Mouse (Mus musculus) testis, adult 2 months (tissue): ENCODE data around the gene Mrps17. TPM values are rescaled to one million over a fixed set of nuclear protein-coding genes. Genes with fewer than 3 reads are reported as not detected.

Source experiments
- H3K27ac ChIP-seq: fragments of 200-500 bp; 2 replicates; pipeline ENCODE4 v1.5.1; 2012; ENCODE audit warnings: low read depth, low read length; ENCODE audit not compliant: control insufficient read depth, insufficient read depth
- H3K27me3 ChIP-seq: fragments of 200-500 bp; 2 replicates; pipeline ENCODE4 v1.6.1; 2012; ENCODE audit warnings: mild to moderate bottlenecking, low read length, moderate library complexity; ENCODE audit not compliant: control insufficient read depth, insufficient read depth
- H3K36me3 ChIP-seq: fragments of 200-500 bp; 2 replicates; pipeline ENCODE4 v1.6.1; 2012; ENCODE audit warnings: mild to moderate bottlenecking, low read length; ENCODE audit not compliant: control insufficient read depth, insufficient read depth
- H3K4me1 ChIP-seq: fragments of 200-500 bp; 2 replicates; pipeline ENCODE4 v1.6.1; 2012; ENCODE audit warnings: low read length; ENCODE audit not compliant: control insufficient read depth, insufficient read depth
- H3K4me3 ChIP-seq: fragments of 200-500 bp; 2 replicates; pipeline ENCODE4 v1.5.1; 2012; ENCODE audit warnings: low read depth, mild to moderate bottlenecking, low read length, moderate library complexity, mixed read lengths; ENCODE audit not compliant: control insufficient read depth
- CTCF ChIP-seq: fragments of 200-500 bp; IDR thresholded peaks from 2 replicates; pipeline ENCODE4 v1.5.1; 2012; ENCODE audit warnings: low read depth, mild to moderate bottlenecking, inconsistent platforms, low read length, moderate library complexity; ENCODE audit not compliant: control insufficient read depth, insufficient read depth, insufficient replicate concordance
- POLR2A ChIP-seq: fragments of 200-500 bp; IDR thresholded peaks from 2 replicates; pipeline ENCODE4 v1.6.1; 2012; ENCODE audit warnings: low read depth, mild to moderate bottlenecking, inconsistent platforms, low read length, moderate library complexity; ENCODE audit not compliant: control insufficient read depth
- polyA plus RNA-seq: library from polyadenylated mRNA; depleted of rRNA; stranded (reverse); fragments of >200 nt; gene quantifications from 2 replicates; pipeline ENCODE4 v1.2.3, GENCODE M21; 2012; rRNA removed

Gene Mrps17
- polyA plus RNA-seq, 1 experiment = 44.4 TPM

DNA sequence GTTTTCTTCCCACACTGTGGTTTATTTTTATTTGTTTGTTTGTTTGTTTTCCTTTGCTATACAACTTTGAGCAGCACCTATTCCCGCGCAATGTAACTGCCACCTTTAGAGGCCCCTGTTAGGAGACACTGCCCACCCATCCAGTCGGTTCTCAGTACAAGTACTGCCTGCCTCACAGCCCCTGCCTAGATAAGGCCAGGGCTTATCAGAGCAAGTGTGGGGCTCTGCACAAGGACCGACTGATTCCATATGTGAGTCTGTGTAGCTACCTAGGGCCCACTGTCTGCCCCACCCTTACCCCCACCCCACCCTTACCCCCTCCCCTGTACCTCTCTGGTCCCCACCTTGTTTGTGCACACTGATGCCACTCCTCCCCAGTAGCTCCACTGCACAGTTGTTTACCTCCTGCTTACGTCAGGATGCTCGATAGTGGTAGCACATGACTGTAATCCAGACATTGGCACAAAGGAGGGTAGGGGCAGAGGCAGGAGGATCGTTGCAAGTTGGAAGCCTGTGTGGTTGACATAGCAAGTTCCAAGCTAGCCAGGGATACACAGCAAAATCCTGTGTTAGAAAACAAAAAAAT, 27.7 kb downstream of the Mrps17 start:
- Histone ChIP-seq H3K27ac (no peak overlapping the region), H3K36me3 (no peaks in the 10 kb centered on the region), H3K4me3 (no peak overlapping the region), H3K27me3 (no peaks in the 10 kb centered on the region), H3K4me1 (no peaks in the 10 kb centered on the region)
- TF ChIP-seq CTCF = no peak
- TF ChIP-seq POLR2A = no peak

DNA sequence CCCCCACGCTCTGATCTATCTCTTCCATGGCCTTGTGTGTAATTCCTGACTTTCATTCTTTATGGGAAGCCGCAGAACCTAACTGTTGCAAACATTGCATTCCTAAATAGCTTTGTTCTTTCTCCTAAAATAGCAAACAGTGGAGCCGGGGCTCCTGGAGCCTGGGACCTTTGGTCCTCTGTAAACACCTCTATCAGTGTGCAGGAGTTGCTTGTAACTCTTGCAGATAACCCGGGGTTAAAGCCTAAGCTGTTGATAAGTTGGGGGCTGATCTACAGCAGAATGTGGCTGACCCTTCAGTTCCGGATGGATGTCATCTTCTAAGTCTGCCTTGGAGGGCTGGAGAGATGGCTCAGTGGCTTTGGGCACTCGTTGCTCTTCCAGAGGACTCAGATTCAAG, 28.8 kb downstream of the Mrps17 start:
- Histone ChIP-seq H3K36me3 (no peaks in the 10 kb centered on the region), H3K4me1 (no peaks in the 10 kb centered on the region), H3K4me3 (no peak overlapping the region), H3K27ac (no peak overlapping the region), H3K27me3 (no peaks in the 10 kb centered on the region)
- TF ChIP-seq POLR2A (no peak), CTCF (no peak)

DNA sequence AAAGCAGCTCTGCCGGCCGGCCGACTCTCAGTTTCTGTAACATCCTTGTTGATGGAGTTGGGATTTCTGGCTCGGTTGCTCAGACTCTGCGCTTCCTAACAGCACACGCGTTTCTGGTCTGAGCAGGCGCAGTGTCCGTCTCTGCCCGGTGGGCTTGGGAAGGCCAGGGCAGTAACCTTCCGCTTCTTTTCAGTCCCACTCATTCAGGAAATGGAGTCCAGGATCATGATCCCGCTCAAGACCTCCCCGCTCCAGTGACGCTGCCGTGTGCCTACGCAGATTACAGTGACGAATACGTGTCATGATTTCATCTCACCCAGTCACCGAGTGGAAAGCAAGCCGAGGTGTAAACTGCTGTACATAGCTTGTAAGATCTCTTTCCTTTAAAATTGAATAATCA, 41.6 kb downstream of the Mrps17 start:
- TF ChIP-seq POLR2A = no peak
- no peak for TF ChIP-seq CTCF
- H3K4me1 ChIP-seq = no peaks in the 10 kb centered on the region
- H3K27me3 ChIP-seq = no peaks in the 10 kb centered on the region
- no peaks in the 10 kb centered on the region; the same call in 1 of the 2 replicates for H3K36me3 ChIP-seq
- H3K27ac ChIP-seq = no peak overlapping the region
- H3K4me3 ChIP-seq = no peak overlapping the region

DNA sequence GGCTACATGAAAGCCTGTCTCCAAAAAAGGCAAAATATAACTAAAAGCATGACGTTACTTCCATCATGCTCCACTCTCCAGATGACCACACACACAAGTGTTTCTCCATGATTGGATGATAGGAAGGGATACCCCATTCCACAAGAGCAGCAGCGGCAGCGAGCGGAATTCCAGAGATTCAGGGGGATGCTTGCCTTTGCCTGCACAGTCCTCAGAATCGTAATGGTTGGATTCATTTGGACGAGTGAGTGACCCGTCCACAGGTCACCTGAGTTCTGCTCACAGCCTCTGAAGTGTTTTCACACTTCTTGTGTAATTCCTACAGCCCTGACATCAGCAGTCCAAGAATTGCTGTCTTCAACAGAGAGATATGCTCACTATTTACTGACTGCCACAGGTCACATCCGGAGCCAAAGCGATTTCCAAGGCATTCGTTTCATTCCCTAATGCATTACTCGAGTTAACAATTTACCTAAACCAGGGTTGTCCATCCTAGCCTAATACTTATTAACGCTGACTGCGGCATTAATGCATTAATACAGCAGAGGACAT, 44.7 kb downstream of the Mrps17 start:
- TF ChIP-seq CTCF = no peak
- Histone ChIP-seq H3K4me3 (no peak overlapping the region), H3K4me1 (no peaks in the 10 kb centered on the region), H3K27me3 (no peaks in the 10 kb centered on the region), H3K27ac (no peak overlapping the region), H3K36me3 (no peaks in the 10 kb centered on the region; the same call in 1 of the 2 replicates)

DNA sequence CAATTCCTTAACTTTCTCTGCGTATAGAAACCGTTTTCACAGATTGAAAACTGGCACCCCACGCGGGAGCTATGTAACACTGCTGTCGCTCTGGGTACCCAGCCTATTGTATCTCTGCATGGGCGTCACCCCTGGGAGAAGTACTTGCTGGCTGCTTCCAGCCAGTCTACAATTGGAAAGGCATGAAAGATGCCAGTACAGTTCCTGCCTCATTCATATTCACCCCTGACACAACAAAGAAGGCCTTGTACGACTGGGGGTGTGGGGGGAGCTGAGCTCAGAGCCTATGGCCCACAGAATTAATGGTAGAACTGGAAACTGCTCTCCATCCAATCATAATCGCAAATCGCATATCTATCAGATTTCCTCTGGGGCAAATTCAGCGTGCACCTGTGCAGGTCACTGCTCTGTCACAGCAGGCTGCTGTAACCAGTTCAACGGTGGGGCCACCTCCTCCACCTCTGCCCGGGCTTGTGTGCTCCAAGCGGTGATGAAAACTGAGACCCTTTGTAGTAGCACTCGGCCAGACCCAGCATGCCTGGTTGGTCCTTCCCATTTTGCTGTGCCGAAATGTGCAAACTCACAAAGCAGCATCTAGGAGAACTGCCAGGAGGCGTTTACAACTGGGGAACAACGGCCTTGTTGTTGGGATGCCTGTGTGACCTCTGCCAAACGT, 46.7 kb downstream of the Mrps17 start:
- TF ChIP-seq POLR2A (no peak), CTCF (no peak)
- no peaks in the 10 kb centered on the region for H3K27me3 ChIP-seq
- no peak overlapping the region for H3K27ac ChIP-seq
- H3K36me3 ChIP-seq = no peaks in the 10 kb centered on the region; the same call in 1 of the 2 replicates
- no peaks in the 10 kb centered on the region for H3K4me1 ChIP-seq
- no peak overlapping the region for H3K4me3 ChIP-seq

DNA sequence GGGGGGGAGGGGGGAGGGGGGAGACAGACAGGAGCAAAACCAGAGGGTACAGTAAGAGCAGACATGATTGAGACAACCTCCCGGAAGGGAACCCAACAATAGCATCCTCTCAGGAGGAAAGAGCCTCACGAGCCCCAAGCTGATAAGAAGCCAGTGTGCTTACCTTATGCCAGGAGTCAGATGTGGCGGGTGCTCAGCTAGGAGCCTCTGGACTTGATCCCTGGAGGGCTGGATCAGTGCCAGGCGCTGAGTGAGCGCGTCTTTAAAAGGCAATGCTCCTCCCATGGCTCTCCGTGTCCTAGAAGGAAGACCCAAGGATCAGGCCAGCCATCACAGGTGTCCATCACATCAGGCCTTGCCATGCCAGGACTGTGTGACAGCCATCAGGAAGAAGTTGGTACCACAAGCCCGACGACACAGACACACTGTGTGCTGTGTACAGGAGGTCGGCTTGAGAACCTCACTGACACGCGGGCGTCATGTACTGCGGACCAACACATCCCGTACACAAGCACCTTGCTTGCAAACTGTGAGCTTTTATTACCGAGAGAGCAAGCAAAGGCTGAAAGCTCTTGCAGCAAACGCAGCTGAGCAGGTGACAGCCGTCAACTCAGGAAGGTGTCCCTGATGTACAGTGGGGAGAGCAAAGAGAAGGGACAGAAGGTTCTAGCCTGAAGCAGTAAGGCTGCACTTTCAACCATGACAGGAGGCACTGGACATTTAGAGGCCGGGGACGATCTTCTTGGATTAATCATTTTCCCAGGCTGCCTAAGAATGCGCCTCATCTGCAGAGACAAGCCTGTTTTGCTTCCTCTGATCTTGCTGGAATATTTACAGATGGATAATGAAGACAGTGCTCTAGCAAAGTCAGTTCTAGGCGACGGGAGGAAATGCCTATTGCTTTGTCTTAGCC, 55.4 kb downstream of the Mrps17 start:
- TF ChIP-seq POLR2A (no peak), CTCF (no peak)
- H3K36me3 ChIP-seq = peaks cover 2% of the 10 kb centered on the region
- H3K27me3 ChIP-seq = no peaks in the 10 kb centered on the region
- no peaks in the 10 kb centered on the region for H3K4me1 ChIP-seq
- no peak overlapping the region for H3K27ac ChIP-seq
- H3K4me3 ChIP-seq = no peak overlapping the region

Other genes with a start within 250 kb of the Mrps17 start
- 34.1 and 37.5 TPM in 2 replicates for gene Sfswap, start 214.3 kb upstream of the Mrps17 start, polyA plus RNA-seq
- 0.93 and 1.2 TPM in 2 replicates for gene Mmp17, start 131.3 kb upstream of the Mrps17 start, polyA plus RNA-seq
- gene Zfp11, start 45.4 kb upstream of the Mrps17 start, polyA plus RNA-seq = 0.94 and 1.3 TPM in 2 replicates
- 5.7 and 10.6 TPM in 2 replicates for gene Sept14, start 7.0 kb upstream of the Mrps17 start, polyA plus RNA-seq
- 14.8 and 15.6 TPM in 2 replicates for gene Nipsnap2, start 9.6 kb downstream of the Mrps17 start, polyA plus RNA-seq
- 14.3 and 20.9 TPM in 2 replicates for gene Psph, start 72.0 kb downstream of the Mrps17 start, polyA plus RNA-seq
- gene Sumf2, start 131.5 kb downstream of the Mrps17 start, polyA plus RNA-seq = 3.9 and 5.2 TPM in 2 replicates
- 239 and 241 TPM in 2 replicates for gene Chchd2, start 172.0 kb downstream of the Mrps17 start, polyA plus RNA-seq
- gene Zbed5, start 180.2 kb downstream of the Mrps17 start, polyA plus RNA-seq = 4.6 and 5.4 TPM in 2 replicates
- gene Phkg1, start 183.1 kb downstream of the Mrps17 start, polyA plus RNA-seq = 0.20 and 0.35 TPM in 2 replicates
- gene Nupr1l, start 193.0 kb downstream of the Mrps17 start, polyA plus RNA-seq = 777 and 877 TPM in 2 replicates
- gene Vkorc1l1, start 226.5 kb downstream of the Mrps17 start, polyA plus RNA-seq = 12.2 and 19.9 TPM in 2 replicates